Mouse (Mus musculus) spleen, postnatal 4 days (tissue): ENCODE data around the gene Usp8.

Source experiments
- DNase-seq, 2 experiments: peaks; one replicate each; pipeline ENCODE4 v3.0.0; 2022; ENCODE audit warnings: low spot score in 2 of 2

Usp8 gene

GRCm38 (mm10) chr2:126740314-126740713 lies 33.2 kb downstream of the Usp8 start:
- DNase-seq: no peak

- no peak for DNase-seq
Measured at GRCm38 (mm10) chr2:126743389-126743788, 36.3 kb downstream of the Usp8 start.

DNA sequence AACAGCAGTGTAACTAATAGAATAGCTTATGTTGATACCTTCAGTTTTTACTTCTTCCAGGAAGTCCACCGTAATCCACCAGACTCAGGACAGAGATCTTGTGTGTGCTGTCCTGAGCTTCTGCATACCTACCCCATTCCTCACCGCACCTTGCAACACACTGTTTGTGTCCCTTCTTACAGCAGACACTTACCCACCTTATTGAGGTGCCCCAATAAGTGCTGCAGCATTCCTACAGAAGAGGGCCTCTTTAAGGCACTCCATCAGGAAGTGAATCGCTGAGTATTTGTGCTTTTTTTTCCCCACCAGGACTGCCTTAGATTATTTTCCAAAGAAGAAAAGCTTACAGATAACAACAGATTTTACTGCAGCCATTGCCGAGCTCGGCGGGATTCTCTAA lies 48.5 kb downstream of the Usp8 start:
- DNase-seq: no peak

DNA sequence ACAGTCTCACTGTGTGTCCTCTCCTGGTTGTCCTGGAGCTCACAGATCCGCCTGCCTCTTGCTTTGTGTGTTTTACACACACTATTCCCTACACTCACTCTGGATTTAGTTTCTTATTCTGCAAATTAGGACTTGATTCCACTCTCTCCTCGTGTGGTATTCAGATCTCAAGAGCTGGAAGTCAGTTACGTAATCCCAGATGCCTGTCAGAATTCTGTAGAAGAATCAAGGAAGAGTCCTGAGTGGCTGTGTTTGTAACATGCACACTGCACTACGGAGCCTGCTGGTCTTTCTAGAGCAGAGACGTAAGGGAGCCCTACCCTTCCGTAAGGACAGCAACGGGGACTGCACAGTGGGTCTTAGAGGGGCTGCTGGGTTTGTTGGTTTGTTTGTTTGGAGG lies 52.2 kb downstream of the Usp8 start:
- DNase-seq: no peak

- no peak for DNase-seq
Measured at GRCm38 (mm10) chr2:126765867-126766582, 58.9 kb downstream of the Usp8 start.

DNA sequence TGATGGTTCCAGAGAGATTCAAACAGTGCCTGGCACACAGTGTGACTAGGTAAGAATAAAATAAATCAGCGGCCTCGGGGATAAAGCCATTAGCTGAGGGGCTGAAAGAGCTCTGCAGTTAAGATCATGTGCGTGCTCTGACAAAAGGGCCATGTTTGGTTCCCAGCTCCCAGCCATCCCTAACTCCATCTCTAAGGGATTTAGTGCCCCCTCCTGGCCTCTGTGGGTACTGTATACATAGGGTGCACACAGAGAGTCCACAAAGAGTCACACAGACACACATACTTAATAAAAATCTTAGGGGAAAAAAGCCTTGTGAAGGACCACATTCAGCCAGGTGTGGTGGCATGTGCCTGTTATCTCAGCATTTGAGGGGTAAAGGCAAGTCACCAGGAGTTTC lies 60.5 kb downstream of the Usp8 start:
- DNase-seq: no peak

DNA sequence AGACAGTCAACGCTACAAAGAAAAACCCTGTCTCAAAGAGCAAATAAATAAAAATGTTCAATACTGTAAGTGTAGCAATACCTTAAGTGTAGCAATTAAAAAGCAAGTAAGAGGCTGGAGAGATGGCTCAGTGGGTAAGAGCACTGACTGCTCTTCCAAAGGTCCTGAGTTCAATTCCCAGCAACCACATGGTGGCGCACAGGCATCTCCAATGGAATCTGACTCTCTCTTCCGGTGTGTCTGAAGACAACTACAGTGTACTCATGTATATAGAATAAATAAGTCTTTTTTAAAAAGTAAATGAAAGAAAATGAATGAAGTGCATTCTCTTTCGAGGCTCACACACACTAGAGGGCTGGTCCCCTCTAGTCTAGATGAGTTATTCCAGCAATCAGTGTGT lies 61.1 kb downstream of the Usp8 start:
- DNase-seq: no peak

DNA sequence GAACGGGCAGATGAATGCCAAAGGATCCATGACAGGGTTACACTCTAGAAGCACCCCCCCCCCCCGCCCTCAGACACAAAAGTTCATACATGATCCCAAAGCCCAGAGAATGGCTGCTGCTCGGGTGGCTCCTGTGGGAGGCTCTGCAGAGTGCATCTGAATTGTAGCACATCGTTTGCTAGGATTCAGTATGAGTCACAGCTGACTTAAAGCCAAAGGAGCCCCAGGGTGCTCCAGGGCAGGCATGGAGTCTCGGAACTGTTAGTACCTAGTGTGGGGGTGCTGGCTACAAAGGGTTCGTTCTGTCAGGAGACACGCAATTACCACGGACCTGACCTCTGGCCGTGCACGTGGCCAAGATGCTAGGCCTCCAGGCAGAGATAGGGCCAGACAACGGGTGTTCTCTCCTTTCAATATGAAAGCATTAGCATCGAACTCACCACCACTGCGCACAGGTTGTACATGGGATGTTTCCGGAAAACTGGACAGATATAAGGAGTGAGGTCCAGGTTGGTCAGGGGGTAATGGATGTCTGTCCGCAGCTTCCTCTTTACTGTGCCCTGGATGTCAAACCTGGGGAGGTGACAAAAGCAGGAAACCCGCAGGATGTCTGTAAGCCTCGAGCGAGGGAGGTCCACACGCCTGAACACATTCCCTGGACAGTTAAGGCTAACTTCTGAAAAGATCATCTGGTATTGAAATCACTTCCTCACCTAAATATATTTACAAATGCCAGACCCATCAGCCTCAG lies 62.5 kb downstream of the Usp8 start:
- no peak for DNase-seq

DNA sequence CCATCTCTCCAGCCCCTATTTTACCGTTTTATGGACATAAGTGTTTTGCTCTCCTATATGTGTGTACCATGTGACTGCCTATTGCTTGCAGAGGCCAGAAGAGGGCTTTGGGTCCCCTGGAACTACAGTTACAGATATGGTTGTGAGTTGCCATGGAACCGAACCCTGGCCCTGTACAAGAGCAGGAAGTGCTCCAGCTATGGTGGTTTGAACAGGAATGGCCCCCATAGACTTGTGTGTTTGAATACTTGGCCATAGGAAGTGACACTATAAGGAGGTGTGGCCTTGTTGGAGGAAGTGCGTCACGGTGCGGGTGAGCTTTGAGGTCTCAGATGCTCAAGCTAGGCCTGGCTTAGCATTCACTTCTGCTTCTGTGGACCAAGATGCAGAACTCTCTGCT lies 65.1 kb downstream of the Usp8 start:
- no peak for DNase-seq

GRCm38 (mm10) chr2:126775951-126776350 lies 68.8 kb downstream of the Usp8 start:
- DNase-seq: no peak

DNA sequence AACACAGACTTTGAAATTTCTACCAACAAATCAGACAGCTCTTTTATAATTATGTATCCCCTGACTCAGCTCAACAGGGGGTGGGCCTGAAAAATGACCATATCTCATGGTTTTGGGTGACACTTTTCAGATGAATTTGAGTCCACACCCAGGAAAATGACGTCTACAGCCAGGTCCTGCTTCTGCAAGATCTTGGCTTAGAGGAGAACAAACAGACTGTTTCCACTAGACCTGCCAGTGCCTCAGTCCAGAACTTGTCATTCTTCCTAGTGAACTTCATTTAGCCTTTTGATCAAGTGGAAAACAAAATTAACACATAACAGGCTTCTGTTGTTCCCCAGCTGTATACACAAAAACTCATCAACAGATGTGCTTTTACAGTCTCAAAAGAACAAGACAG lies 69.3 kb downstream of the Usp8 start:
- no peak for DNase-seq

DNA sequence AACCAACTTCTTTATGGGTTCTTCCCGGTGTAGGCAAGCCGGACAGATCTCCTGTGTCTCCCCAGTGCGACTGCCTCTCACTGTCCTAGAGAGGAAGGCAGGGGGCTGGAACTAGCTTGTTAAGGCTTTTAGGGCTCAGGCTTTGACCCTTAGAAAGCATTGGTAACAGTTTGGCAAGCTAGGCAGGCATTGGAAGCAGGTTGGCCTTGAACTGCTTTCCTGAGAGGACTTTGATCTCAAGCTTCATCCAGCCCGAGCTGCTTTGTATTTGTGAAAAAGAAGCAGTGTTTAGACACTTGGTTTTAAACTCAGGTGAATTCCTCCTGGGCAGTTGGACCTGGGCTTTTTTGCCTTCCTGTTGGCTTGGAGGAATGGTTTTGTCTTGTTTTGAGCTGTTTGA lies 71.7 kb downstream of the Usp8 start:
- DNase-seq: no peak

- DNase-seq: no peak
Measured at GRCm38 (mm10) chr2:126780286-126780685, 73.2 kb downstream of the Usp8 start.

GRCm38 (mm10) chr2:126781478-126781877 lies 74.3 kb downstream of the Usp8 start:
- no peak for DNase-seq

GRCm38 (mm10) chr2:126782433-126782832 lies 75.3 kb downstream of the Usp8 start:
- DNase-seq: no peak

DNA sequence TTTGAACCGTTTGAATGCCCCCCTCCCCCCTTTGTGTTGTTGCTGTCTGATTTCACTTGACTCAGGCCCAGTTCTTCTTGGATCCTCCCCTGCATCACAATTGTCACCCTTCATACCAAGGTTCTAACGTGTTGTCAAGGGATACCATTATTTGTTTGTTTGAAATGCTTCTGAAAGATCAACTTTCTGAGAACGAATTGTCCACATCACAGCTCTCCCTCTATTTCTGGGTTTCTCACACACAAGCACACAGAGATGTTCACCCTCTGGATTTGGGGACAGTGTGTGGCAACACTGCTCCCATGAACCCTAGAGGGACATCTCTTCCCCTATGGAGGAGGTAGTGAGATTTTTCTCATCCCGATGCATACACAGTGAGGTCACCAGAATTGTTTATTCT lies 76.2 kb downstream of the Usp8 start, which contains the start of gene Usp50:
Gene Usp50, minus strand, starts transcription at position 101 of the 400 bp plus-strand sequence.
- no peak for DNase-seq

DNA sequence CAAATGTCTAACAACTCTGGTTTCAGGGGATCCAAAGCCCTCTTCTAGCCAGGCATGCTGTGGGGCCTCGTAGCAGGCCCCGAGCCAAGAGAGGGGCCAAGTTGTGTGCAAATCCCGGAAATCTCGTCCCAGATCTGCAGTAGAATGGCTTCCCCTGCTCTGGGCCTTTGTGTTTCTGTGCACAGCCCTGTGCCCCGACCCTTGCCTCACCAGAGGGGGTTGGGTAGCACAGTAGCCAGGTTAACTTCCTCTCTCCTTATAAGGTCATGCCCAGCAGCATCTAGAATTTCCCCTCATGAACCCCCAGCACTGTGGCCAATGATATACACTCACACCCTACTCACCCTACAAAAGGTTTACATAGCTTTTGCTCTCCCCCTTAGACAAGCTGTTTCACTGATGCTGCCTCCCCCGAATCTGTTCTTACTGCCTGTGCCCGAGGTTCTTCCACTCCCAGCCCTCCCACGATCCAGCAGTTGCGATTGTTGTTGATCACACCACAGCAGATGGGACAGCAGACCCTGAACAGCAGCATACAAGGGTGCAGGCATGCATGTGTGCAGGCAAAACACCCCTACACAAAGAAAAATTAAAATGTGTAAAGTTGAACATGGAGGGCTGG lies 80.7 kb downstream of the Usp8 start:
- no peak for DNase-seq

GRCm38 (mm10) chr2:126792611-126793010 lies 85.5 kb downstream of the Usp8 start:
- no peak for DNase-seq

DNA sequence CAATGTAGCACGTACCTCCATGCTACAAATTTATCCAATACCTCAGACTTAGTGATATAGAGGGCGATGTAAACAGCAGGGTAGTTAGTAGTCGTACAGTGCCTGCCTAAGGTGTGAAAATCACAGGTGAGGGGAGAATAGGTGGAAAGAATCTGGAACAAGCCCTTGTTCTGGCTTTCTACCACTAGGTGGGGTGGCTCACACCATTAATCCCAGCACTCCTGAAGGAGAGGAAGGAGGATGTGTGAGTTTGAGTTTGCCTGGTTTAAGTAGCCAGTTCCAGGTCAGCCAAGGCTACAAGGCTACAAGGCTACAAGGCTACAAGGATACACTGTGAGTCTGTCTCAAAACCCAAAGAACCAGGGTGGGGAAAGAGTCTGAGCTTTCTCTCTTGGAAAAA lies 88.6 kb downstream of the Usp8 start:
- DNase-seq: no peak

- no peak for DNase-seq
Measured at GRCm38 (mm10) chr2:126798455-126798854, 91.3 kb downstream of the Usp8 start.

DNA sequence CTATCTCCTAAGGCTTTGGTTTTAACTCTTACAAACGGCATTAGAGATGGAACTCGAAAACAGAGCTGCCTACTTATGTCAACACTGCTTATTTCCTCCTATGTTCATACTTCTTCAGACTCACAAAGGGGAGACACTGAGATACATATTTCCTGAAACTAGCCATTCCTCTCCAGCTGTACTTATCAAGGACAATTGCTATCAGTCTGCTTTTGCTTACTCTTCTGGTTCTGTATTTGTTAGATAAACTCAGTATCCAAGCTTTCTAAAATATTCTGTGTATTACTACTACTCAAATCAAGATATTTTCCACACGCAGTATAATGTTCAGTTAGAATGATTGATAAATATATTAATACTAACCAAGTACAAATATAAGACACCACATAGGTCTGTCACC lies 94.9 kb downstream of the Usp8 start:
- DNase-seq: no peak
